Mouse (Mus musculus) ES-E14 (cell line): Measurements from ENCODE around the gene Ddr1.

Source experiments
- CHD2 ChIP-seq: IDR thresholded peaks from 2 replicates; pipeline ENCODE4 v1.6.1; 2014; ENCODE audit warnings: mild to moderate bottlenecking, low read depth, low read length, inconsistent platforms
- HCFC1 ChIP-seq: IDR thresholded peaks from 2 replicates; pipeline ENCODE4 v1.6.1; 2012; ENCODE audit warnings: low read length, inconsistent platforms, borderline replicate concordance; ENCODE audit not compliant: insufficient read depth
- MAFK ChIP-seq: IDR thresholded peaks from 2 replicates; pipeline ENCODE4 v1.6.1; 2014; ENCODE audit warnings: mild to moderate bottlenecking, low read depth, low read length, inconsistent platforms; ENCODE audit not compliant: insufficient read depth
- ZC3H11A ChIP-seq: IDR thresholded peaks from 2 replicates; pipeline ENCODE4 v1.6.1; 2012; ENCODE audit warnings: low read depth, mild to moderate bottlenecking, inconsistent platforms, low read length, borderline replicate concordance
- ZNF384 ChIP-seq: IDR thresholded peaks from 2 replicates; pipeline ENCODE4 v1.6.1; 2012; ENCODE audit warnings: low read depth, low read length, inconsistent platforms

GRCm38 (mm10) chr17:35695289-35695688 is 9.1 kb downstream of the Ddr1 start:
- TF ChIP-seq CHD2 (no peak), HCFC1 (no peak), ZC3H11A (no peak), ZNF384 (no peak), MAFK (no peak)
